Mouse (Mus musculus): ENCODE data around the gene Serpina11. TPM values are rescaled to one million over a fixed set of nuclear protein-coding genes. Genes with fewer than 3 reads are reported as not detected.
"Not testable (repeated sequence)": the region's sequence is repeated elsewhere in the genome, so short reads cannot be mapped to it uniquely, and the experiment has no call there.

Serpina11 gene
- total RNA-seq, 2 experiments from 2014 or later, result not detected

DNA sequence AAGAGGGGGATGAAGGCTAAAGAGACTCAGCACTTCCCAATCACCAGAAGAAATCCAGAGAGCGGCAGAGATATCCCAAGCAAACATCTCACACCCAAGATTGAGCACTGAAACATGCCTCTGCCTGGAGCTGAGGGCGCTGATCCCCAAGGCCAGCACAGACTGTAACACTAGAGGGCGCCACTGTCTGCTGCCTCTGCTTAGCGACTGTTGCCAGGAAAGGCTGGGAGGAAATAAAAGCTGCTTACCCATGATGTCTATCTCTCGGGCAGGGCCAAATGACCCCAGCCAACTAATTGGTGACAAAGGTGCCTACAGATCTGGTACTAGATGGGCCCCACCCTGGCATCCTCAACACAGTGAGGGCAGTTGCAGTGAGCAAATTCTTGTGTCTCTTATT, 11.9 kb downstream of the Serpina11 start:
- no peak for DNase-seq (ENCODE audit: low spot score)
- intact Hi-C loops (cut with DNase I), result no loop called here

DNA sequence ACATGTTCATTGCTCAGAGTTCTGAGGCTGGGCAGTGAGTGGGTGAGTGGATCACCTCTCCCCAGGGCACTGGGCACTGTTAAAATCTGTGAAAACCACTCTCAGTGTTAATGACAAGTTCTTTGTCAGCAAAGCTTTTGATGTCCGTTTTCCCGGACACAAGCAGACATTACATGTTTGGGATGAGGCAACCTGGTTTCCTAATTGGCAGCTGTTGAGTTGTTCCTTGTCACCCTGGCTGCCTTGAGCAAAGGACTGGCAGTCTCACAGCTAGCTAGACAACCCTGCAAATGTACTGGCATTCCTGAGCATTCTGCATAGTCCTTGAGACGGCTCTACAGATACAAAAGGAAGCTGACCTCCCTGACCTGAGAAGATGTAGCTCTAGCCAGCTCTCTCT, 12.7 kb downstream of the Serpina11 start:
- intact Hi-C loops (cut with DNase I), result no loop called here

DNA sequence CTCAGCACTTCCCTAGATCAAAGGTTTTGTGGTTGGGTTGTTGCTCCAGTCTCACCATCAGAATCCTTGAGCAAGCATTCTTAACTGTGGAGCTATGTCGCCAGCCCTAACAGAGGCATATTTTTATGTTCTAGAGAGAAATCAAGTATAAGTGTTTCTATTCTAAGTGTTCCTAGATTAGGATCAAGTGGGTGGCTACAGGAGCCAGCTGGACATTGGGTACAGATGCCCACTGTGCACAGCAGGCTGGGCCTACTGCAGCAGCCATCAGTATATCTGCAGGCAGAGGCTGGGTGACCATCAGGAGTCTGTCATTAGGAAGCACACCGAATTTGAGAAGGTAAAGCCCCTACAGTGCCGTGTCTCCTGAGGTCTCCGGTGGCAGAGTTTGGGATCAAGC, 18.7 kb downstream of the Serpina11 start:
- intact Hi-C loops (cut with DNase I), result no loop called here
- no peak for DNase-seq (ENCODE audit: low spot score)

More for the DNA sequence above, 12.7 kb downstream of the Serpina11 start:
- no peak for DNase-seq (ENCODE audit: low spot score)

DNA sequence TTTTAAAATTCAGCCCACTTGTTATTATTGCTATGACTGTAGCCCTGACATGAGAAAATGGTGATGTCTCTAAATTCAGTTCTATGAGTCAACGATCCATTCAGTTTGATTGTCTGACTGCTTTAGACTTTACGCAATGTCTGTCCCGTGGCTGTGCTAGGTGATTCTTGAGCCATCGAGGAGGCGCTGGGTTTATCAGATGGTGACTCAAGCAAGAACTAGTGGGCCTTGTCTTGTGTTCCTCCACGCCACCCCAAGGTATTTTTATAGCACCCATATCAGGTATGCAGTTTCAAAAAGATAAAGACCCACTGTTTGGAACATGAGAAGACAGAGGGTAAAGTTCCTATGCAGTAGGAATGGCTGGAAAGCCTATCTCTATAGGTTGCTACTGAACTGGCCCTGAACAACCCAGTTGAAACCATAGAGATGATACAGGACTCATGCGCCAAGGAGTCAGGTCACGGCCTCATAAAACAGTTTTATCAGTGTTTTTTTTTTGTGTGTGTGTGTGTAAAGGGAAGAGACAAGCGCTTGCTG, 20.1 kb downstream of the Serpina11 start:
- intact Hi-C loops (cut with DNase I), result no loop called here
- DNase-seq (ENCODE audit: low spot score), result no peak

DNA sequence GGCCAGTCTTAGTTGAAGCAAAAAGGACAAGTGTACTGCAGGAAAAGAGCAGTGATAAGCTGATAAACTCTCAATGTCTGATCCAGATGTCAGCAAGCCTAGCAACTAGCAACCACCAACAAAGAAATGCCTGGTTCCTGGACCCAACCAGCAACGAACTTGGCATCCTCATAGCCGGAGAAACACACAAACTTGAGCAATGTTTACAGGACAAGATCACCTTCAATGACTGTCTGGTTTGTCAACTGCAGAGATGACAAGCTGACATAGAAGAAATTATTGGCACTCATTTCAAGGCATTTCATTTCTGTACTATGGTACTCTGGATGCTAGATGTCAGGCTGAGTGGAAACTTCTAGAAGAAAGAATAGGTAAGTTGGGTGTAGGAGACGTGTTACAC, 23.0 kb downstream of the Serpina11 start:
- intact Hi-C loops (cut with DNase I), result no loop called here
- DNase-seq (ENCODE audit: low spot score), result no peak

DNA sequence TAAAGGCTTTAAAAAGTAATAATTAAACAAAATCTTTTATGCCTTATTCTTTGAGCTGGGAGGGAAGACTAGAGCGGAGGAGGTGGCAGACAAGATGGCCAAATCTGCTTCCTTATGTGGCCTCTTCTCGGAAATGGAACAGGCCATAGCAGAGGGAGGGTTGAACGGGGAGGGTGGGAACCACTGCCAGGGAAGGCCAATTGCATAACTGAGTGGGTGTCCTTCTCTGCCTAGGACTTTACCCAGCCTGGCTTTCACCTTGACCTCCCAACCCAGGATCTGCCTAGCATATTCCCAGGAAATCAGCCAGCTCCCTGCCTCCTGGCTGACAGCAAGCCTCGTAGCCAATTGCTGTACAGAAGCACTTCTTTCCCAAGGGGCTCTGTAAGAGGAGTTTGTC, 26.5 kb downstream of the Serpina11 start:
- intact Hi-C loops (cut with DNase I), result no loop called here
- DNase-seq (ENCODE audit: low spot score), result no peak

DNA sequence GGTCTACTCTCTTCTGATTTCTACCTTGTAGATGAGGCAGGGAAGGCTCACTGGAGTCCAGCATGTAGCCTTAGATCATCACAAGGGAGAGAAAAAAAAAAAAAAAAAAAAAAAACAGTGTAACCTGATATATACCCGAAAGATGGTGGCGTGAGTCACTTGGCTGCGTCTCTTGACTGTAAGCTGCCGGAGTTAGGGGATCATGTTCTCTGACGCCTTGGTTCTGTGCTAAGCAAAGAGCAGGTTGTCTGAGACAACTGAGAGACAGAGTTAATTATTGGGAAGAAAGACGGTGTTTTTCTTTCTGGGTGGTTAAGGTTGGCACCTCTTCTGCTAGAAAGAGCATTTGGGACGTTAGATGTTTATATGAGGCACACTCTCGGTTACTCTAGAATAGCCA, 26.9 kb downstream of the Serpina11 start:
- DNase-seq (ENCODE audit: low spot score), result no peak
- intact Hi-C loops (cut with DNase I), result no loop called here

DNA sequence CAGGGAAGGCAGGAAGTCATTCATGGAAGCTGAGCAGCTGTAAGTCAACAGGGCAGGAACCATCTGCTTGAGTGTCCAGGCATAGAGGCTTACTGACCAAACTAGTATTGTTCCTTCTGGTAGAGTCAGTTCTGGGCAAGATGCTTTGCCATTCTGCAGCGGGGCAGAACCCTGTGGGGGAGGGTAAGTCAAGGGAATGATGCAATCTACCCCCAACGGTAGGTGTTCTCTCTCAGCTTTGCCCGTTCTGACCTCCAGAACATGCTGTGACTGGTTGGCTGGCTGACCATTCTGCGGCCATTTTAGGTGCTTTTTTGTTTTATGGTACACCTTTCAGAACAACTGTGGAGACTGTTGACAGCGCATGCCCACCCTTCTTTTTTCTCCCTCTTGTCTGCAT, 27.4 kb downstream of the Serpina11 start:
- intact Hi-C loops (cut with DNase I), result no loop called here
- DNase-seq (ENCODE audit: low spot score), result no peak

DNA sequence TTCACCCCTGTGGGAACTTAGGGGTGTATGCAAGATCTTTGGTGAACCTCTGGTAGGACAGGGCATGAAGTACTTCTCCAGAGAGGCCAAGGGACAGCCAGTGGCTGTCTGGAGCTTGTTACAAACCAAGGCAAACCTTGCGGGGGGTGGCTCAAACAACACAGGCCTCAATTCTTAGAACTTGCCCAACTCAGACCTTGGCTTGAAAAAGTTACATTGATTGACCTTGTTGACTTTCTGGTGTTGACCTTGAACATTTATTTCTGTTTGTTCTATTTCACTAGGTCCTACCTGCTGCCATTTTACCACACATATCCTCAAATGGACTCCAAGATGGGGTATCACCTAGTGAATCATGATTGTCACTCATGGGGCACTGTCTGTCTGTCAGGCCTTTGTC, 28.0 kb downstream of the Serpina11 start:
- no peak for DNase-seq (ENCODE audit: low spot score)
- intact Hi-C loops (cut with DNase I), result no loop called here

DNA sequence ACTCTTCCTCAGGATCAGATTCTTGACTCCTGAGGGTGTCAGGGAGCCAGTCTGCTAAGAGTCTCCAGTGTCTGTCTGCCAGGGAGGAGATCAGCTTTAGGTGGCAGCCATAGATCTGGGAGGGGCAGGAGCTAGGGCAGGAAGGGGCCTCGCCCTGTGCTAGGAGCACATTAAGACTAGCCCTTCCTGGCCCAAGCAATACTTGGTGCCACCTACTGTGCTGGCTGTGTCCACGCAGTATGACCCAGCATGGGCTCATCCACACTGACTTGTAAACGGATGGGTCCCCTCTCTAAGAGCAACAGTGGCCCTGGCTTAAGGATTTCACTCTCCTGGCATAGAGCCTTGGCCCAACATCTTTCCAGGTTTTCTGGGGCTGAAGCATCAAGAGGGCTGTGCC, 31.0 kb downstream of the Serpina11 start, which contains the start of gene Serpina1e:
Gene Serpina1e (minus strand): TSS at position 178 of the 400 bp plus-strand sequence.
- no peak for DNase-seq (ENCODE audit: low spot score)
- intact Hi-C loops (cut with DNase I), result no loop called here

DNA sequence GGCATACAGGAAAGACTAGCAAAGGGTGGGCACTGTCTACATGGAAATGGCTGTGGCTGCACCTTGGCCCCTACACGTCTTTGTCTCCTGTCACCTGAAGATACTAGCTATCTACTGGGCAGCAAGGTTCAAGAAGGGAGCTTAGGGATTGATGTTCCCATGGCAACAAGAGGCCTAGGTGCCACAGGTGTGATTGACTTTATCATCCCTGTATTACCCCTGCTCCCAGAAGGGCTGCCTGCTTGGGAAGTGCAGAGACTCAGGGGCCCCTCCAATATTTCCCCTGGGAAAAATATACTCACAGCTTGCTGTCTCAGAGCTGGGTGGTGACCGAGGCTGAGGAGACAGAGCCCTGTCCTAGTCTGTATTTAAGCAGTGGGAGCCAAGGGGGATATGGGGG, 33.2 kb downstream of the Serpina11 start:
- DNase-seq (ENCODE audit: low spot score); intact Hi-C loops (cut with DNase I): not testable (repeated sequence)

DNA sequence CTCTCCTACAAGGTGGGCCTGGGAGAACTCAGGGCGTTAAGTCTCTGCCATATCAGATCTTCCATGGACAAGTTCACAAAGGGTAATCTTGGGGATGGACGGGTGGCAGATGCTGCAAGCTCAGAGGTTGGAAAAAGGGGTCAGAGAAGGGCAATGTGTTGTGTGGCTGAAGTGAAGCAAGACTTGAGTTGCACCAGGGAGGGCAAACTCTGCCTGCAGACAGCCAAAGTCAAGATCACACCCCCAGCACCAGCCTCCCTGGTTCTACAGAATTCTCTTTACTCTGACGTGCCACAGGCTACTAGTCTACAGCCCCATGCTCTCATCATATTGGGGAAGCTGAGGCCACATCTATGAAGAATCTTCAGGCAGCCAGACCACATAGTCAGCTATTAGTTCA, 36.8 kb downstream of the Serpina11 start:
- intact Hi-C loops (cut with DNase I), result not testable (repeated sequence)

DNA sequence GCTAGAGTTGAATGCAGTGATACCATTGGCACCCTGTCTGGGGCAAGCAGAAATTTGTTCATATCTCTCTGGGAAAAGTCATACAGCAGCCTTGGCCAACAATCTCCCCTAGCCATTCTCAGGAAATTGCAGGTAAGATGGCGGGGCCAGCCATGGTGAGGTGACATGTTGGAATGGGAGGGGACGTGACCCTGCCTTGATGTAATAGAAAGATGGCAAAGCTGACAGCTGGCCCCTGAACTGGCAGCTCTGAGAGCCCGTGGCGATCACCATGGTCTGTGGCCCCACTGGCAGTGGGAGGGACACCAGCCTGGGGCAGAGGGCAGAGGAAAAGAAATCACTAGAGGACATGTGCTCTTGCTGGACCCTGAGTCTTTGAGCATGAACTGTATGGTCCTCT, 43.5 kb downstream of the Serpina11 start:
- intact Hi-C loops (cut with DNase I), result no loop called here
- DNase-seq (ENCODE audit: low spot score), result no peak

More for the DNA sequence above, 36.8 kb downstream of the Serpina11 start:
- not testable (repeated sequence) for DNase-seq (ENCODE audit: low spot score)

Other genes with a start within 250 kb of the Serpina11 start
- gene Serpina1d, start 216.4 kb downstream of the Serpina11 start, total RNA-seq (2021), result not detected
- gene Serpina1b, start 159.6 kb downstream of the Serpina11 start, total RNA-seq (2021), result not detected
- gene Serpina1a, start 126.4 kb downstream of the Serpina11 start, total RNA-seq (2021), result not detected
- gene Serpina1c, start 85.1 kb downstream of the Serpina11 start, total RNA-seq (2021), result not detected
- under 1 TPM in 1 of 2 experiments, not detected in 1; 0.20 TPM for gene Serpina1e, start 31.0 kb downstream of the Serpina11 start, total RNA-seq (2021)
- gene Serpina9, start 23.8 kb upstream of the Serpina11 start, total RNA-seq (2021), result under 1 TPM; 0.08 to 0.13 TPM
- not detected for gene Serpina12, start 54.5 kb upstream of the Serpina11 start, total RNA-seq (2021)
- not detected for gene Serpina5, start 111.2 kb upstream of the Serpina11 start, total RNA-seq (2021)
- not detected for gene Serpina3a, start 122.8 kb upstream of the Serpina11 start, total RNA-seq (2021)
- not detected for gene Serpina3b, start 138.0 kb upstream of the Serpina11 start, total RNA-seq (2021)
- gene Serpina3c, start 163.9 kb upstream of the Serpina11 start, total RNA-seq (2021), result 1 to 10 TPM in 1 of 2 experiments, under 1 TPM in 1; 0.57 to 1.0 TPM
- under 1 TPM in 1 of 2 experiments, not detected in 1; 0.14 TPM for gene Serpina3f, start 224.6 kb upstream of the Serpina11 start, total RNA-seq (2021)
- gene Serpina3g, start 246.3 kb upstream of the Serpina11 start, total RNA-seq (2021), result 1 to 10 TPM in 1 of 2 experiments, under 1 TPM in 1; 0.57 to 1.1 TPM

Measured in heart, postnatal 25 days (tissue).